In the genomic region with DNA sequence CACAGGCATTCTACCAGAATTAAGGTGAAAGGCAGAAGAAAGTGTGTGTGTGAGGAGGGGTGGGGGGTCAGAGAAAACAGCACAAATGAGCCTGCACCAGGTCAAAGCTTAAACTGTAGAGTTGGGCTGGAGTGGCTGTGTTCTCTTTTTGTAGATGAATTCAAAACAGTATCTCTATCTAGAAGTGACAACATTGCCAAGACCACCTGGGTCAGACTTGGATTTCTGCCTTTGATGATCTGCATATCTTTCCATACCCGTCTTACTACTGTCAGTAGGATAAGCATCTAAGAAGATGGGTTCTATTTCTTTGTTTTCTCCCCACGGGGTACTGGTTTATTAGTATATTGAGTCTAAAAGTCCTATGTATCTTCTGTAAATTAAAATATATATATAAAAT, we compare ENCODE assay signal across 23 mouse cellular contexts.
"Had no signal": no experiment of that assay in that cellular context is flagged by ENCODE, and none has a peak within 500 bp of the region (broad histone marks: within the 10 kb centered on the region; RNA-seq: fewer than 3 reads in every experiment).

No protein-coding gene starts in this region.

- H3K27ac ChIP-seq: embryonic facial prominence, embryonic 10.5 days; embryonic facial prominence, embryonic 12.5 days; embryonic facial prominence, embryonic 13.5 days; embryonic facial prominence, embryonic 15.5 days; forebrain, embryonic 10.5 days; forebrain, embryonic 12.5 days; forebrain, embryonic 13.5 days; forebrain, embryonic 15.5 days; gastrocnemius, adult 2 months; heart, adult 2 months; heart, embryonic 10.5 days had no signal

- DNase-seq: cerebellum, adult 9-10 months; cerebellum, adult 9-11 months; cerebellum, postnatal 36 days; embryo, embryonic 11 days; forebrain, postnatal 0 days; gastrocnemius, adult 2 months; gastrocnemius, postnatal 10 days; gastrocnemius, postnatal 14 days; gastrocnemius, postnatal 25 days; gastrocnemius, postnatal 36 days; heart, adult 11 months; heart, adult 18-20 months; heart, adult 2 months had no signal

- H3K4me3 ChIP-seq: embryonic facial prominence, embryonic 10.5 days; embryonic facial prominence, embryonic 12.5 days; embryonic facial prominence, embryonic 13.5 days; embryonic facial prominence, embryonic 15.5 days; erythroblast, embryonic 14.5 days; forebrain, embryonic 10.5 days; forebrain, embryonic 12.5 days; forebrain, embryonic 13.5 days; forebrain, embryonic 15.5 days; gastrocnemius, adult 2 months; heart, adult 2 months; heart, embryonic 10.5 days had no signal
